In the genomic region with DNA sequence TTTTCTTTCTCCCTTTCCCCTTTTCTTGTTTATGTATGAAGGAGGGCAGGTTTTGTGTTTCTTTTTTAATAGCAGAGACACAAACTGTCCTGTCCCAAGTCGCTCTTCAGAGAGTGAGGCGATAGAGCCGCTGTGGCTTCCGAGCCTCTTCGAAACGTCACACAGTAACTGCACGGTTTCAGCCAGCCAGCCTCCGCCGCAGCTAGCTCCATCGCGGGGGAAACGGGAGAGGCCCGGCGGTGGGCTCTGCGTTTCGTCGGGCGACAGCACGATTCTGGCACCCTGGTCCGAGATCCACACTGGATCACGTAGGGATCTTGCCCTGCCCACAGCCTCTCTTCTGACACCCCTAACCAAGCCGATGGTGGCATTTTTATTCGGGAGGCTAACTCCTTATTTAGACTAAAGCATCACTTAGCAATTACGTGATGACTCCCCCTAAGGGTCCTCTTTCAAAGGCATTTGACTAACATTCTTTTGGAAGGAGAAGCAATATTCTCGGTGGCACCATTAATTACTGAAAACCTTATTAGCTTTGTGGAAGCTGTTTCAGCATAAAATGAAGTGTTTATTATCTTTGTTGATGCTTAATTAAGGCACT, we compare ENCODE assay signal across 8 mouse cellular contexts. TPM values are rescaled to one million over a fixed set of nuclear protein-coding genes. Genes with fewer than 3 reads are reported as not detected.
DNase-seq lines count a peak whose midpoint lies in the region; ATAC-seq lines count a peak whose summit lies in the region.

No protein-coding gene starts in this region.

- no peaks in the 10 kb centered on the region for H3K27me3 ChIP-seq in forebrain, embryonic 15.5 days
- H3K27me3 ChIP-seq in hindbrain, embryonic 15.5 days: no peaks in the 10 kb centered on the region

- H3K4me3 ChIP-seq in forebrain, embryonic 15.5 days: peak overlapping the region; percentile 76
- peak overlapping the region; percentile 58 for H3K4me3 ChIP-seq in hindbrain, embryonic 15.5 days

- intact Hi-C loops in left cerebral cortex, postnatal 36 days (cut with DNase I): loop anchor here (5.0 kb wide), 1 partner anchor 128 kb away; a partner anchor contains a TSS

- peak overlapping the region; percentile 83 for H3K27ac ChIP-seq in forebrain, embryonic 15.5 days (replicated peaks)
- H3K27ac ChIP-seq in hindbrain, embryonic 15.5 days (replicated peaks): peak overlapping the region; percentile 84

- WGBS in forebrain, embryonic 15.5 days: under 1% methylated on average over 25 of the region's 25 CpGs
- 0% methylated on average over 25 of the region's 25 CpGs for WGBS in hindbrain, embryonic 15.5 days

- H3K9ac ChIP-seq in forebrain, embryonic 15.5 days (replicated peaks): peak overlapping the region; percentile 75
- H3K9ac ChIP-seq in hindbrain, embryonic 15.5 days: peak overlapping the region; percentile 72

- peak; percentile 52 for DNase-seq in NIH3T3 (ENCODE audit: low read depth)
- peak; percentile 50 for DNase-seq in cerebellum, adult 11 months
- DNase-seq in left cerebral cortex, postnatal 36 days (ENCODE audit: low spot score in 2 of 2): peak; percentile 58 to 60
- peak; percentile 54 for DNase-seq in right cerebral cortex, postnatal 14 days

- peak; percentile 47 for ATAC-seq in forebrain, embryonic 15.5 days (replicated peaks)
- peak; percentile 67 for ATAC-seq in hindbrain, embryonic 15.5 days (ENCODE audit: low FRiP score, low read depth)
- ATAC-seq in megakaryocyte, adult 5-6 weeks (ENCODE audit: poor library complexity, severe bottlenecking): peak; percentile 33
- no peak for ATAC-seq in activated CD4-positive, CD25-positive, alpha-beta regulatory T cell, adult 4 months

- H3K4me1 ChIP-seq in forebrain, embryonic 15.5 days: peaks cover 10% of the 10 kb centered on the region
- peaks cover 10% of the 10 kb centered on the region for H3K4me1 ChIP-seq in hindbrain, embryonic 15.5 days (replicated peaks)

- peak overlapping the region; percentile 58 for H3K4me2 ChIP-seq in forebrain, embryonic 15.5 days (replicated peaks)
- peak overlapping the region; percentile 72 for H3K4me2 ChIP-seq in hindbrain, embryonic 15.5 days

- no peaks in the 10 kb centered on the region for H3K9me3 ChIP-seq in forebrain, embryonic 15.5 days
- no peaks in the 10 kb centered on the region for H3K9me3 ChIP-seq in hindbrain, embryonic 15.5 days

- H3K36me3 ChIP-seq in forebrain, embryonic 15.5 days: peaks cover 4% of the 10 kb centered on the region; the same call in 1 of the 2 replicates
- peaks cover 7% of the 10 kb centered on the region for H3K36me3 ChIP-seq in hindbrain, embryonic 15.5 days

RNA-seq across cellular contexts. Expression of a gene that starts 0.6 kb away (rescaled TPM):
- 19.2 TPM in 2 replicates for polyA plus RNA-seq in forebrain, embryonic 15.5 days (2015; fragmentation: Nextera tagmentation; extraction: Ambion mirVana)
- 17.8 and 17.9 TPM in 2 replicates for polyA plus RNA-seq in hindbrain, embryonic 15.5 days (2015; fragmentation: Nextera tagmentation; extraction: Ambion mirVana)
- 10 to 100 TPM; 21.3 to 35.0 TPM for total RNA-seq in left cerebral cortex, postnatal 36 days (2021)
- 14.8 and 15.8 TPM in 2 replicates for total RNA-seq in megakaryocyte, adult 5-6 weeks (2015)
- total RNA-seq in megakaryocyte, adult 5-6 weeks (2017): 13.2 TPM in 2 replicates
- 10 to 100 TPM; 45.5 to 54.7 TPM for polyA plus RNA-seq in activated CD4-positive, CD25-positive, alpha-beta regulatory T cell, adult 4 months (2017; shearing (Covaris generic))

RNA-seq across cellular contexts. Expression of a gene that starts 59.6 kb away (rescaled TPM):
- polyA plus RNA-seq in forebrain, embryonic 15.5 days (2015; fragmentation: Nextera tagmentation; extraction: Ambion mirVana): 63.1 and 63.8 TPM in 2 replicates
- 49.5 and 49.8 TPM in 2 replicates for polyA plus RNA-seq in hindbrain, embryonic 15.5 days (2015; fragmentation: Nextera tagmentation; extraction: Ambion mirVana)
- 10 to 100 TPM; 33.7 to 38.4 TPM for total RNA-seq in left cerebral cortex, postnatal 36 days (2021)
- total RNA-seq in megakaryocyte, adult 5-6 weeks (2015): 30.4 and 38.4 TPM in 2 replicates
- 29.9 and 35.4 TPM in 2 replicates for total RNA-seq in megakaryocyte, adult 5-6 weeks (2017)
- polyA plus RNA-seq in activated CD4-positive, CD25-positive, alpha-beta regulatory T cell, adult 4 months (2017; shearing (Covaris generic)): 10 to 100 TPM; 40.2 to 56.5 TPM

RNA-seq across cellular contexts. Expression of a gene that starts 59.8 kb away (rescaled TPM):
- 8.8 and 8.9 TPM in 2 replicates for polyA plus RNA-seq in forebrain, embryonic 15.5 days (2015; fragmentation: Nextera tagmentation; extraction: Ambion mirVana)
- polyA plus RNA-seq in hindbrain, embryonic 15.5 days (2015; fragmentation: Nextera tagmentation; extraction: Ambion mirVana): 6.4 and 7.8 TPM in 2 replicates
- total RNA-seq in left cerebral cortex, postnatal 36 days (2021): 1 to 10 TPM; 5.3 to 6.1 TPM
- 7.8 and 9.6 TPM in 2 replicates for total RNA-seq in megakaryocyte, adult 5-6 weeks (2015)
- 5.4 and 5.5 TPM in 2 replicates for total RNA-seq in megakaryocyte, adult 5-6 weeks (2017)
- polyA plus RNA-seq in activated CD4-positive, CD25-positive, alpha-beta regulatory T cell, adult 4 months (2017; shearing (Covaris generic)): 1 to 10 TPM; 5.7 to 5.9 TPM
